Mouse (Mus musculus) ES-Bruce4 (cell line): ENCODE measurements at regions not wholly inside any gene's neighbourhood (a gene's known extent, or its start where the extent isn't known, plus 50 kb on each side); places are given as distances from the start of the nearest gene placed in this dataset.

Experiments used
- H3K27ac ChIP-seq: 2 replicates; pipeline ENCODE4 v1.5.1; 2012; ENCODE audit warnings: low read length, inconsistent platforms; ENCODE audit not compliant: insufficient read depth
- H3K27me3 ChIP-seq: 2 replicates; pipeline ENCODE4 v1.6.1; 2012; ENCODE audit warnings: mild to moderate bottlenecking, low read length, inconsistent platforms; ENCODE audit not compliant: control insufficient read depth, poor library complexity, insufficient read depth, severe bottlenecking
- H3K36me3 ChIP-seq: 2 replicates; pipeline ENCODE4 v1.6.1; 2012; ENCODE audit warnings: inconsistent platforms, mild to moderate bottlenecking, low read length, moderate library complexity; ENCODE audit not compliant: control insufficient read depth, poor library complexity, insufficient read depth, severe bottlenecking
- H3K4me1 ChIP-seq: one replicate; pipeline ENCODE4 v1.8.1; 2011; ENCODE audit warnings: low read length; ENCODE audit not compliant: control insufficient read depth, insufficient read depth
- H3K4me3 ChIP-seq: 2 replicates; pipeline ENCODE4 v1.5.1; 2011; ENCODE audit warnings: low read depth, mild to moderate bottlenecking, low read length
- H3K9ac ChIP-seq: 2 replicates; pipeline ENCODE4 v1.6.1; 2012; ENCODE audit warnings: low read depth, mild to moderate bottlenecking, inconsistent platforms; ENCODE audit not compliant: poor library complexity, severe bottlenecking
- H3K9me3 ChIP-seq: replicated peaks from 2 replicates; pipeline ENCODE4 v1.6.1; 2012; ENCODE audit warnings: mild to moderate bottlenecking, low read length, inconsistent platforms; ENCODE audit not compliant: control insufficient read depth, poor library complexity, insufficient read depth, severe bottlenecking
- CTCF ChIP-seq: IDR thresholded peaks from one replicate; pipeline ENCODE4 v1.8.1; 2011; ENCODE audit warnings: low read depth, low read length
- EP300 ChIP-seq: IDR thresholded peaks from 2 replicates; pipeline ENCODE4 v1.6.1; 2011; ENCODE audit warnings: low read depth, low read length; ENCODE audit not compliant: insufficient read depth
- POLR2A ChIP-seq: IDR thresholded peaks from one replicate; pipeline ENCODE4 v1.8.1; 2011; ENCODE audit warnings: low read length; ENCODE audit not compliant: insufficient read depth

- no peak overlapping the region for H3K4me3 ChIP-seq
- H3K36me3 ChIP-seq, result no peaks in the 10 kb centered on the region
- H3K9ac ChIP-seq, result no peak overlapping the region
- H3K27me3 ChIP-seq, result no peaks in the 10 kb centered on the region
- H3K9me3 ChIP-seq, result no peaks in the 10 kb centered on the region
- H3K4me1 ChIP-seq, result no peaks in the 10 kb centered on the region
- no peak overlapping the region for H3K27ac ChIP-seq
- TF ChIP-seq POLR2A, result no peak
- no peak for TF ChIP-seq CTCF
- no peak for TF ChIP-seq EP300
Measured at GRCm38 (mm10) chr6:101532436-101532835, 154.7 kb upstream of the Pdzrn3 start.

- no peak overlapping the region for H3K27ac ChIP-seq
- no peak overlapping the region for H3K9ac ChIP-seq
- H3K27me3 ChIP-seq, result no peaks in the 10 kb centered on the region
- H3K4me3 ChIP-seq, result no peak overlapping the region
- no peaks in the 10 kb centered on the region for H3K9me3 ChIP-seq
- H3K36me3 ChIP-seq, result no peaks in the 10 kb centered on the region
- no peaks in the 10 kb centered on the region for H3K4me1 ChIP-seq
- TF ChIP-seq EP300 (no peak), POLR2A (no peak), CTCF (no peak)
Measured at GRCm38 (mm10) chr6:101531914-101532313, 154.2 kb upstream of the Pdzrn3 start.

GRCm38 (mm10) chr6:101525129-101525528 lies 147.4 kb upstream of the Pdzrn3 start:
- Histone ChIP-seq H3K4me3 (no peak overlapping the region), H3K27me3 (no peaks in the 10 kb centered on the region), H3K9ac (no peak overlapping the region), H3K36me3 (no peaks in the 10 kb centered on the region), H3K9me3 (no peaks in the 10 kb centered on the region), H3K4me1 (peaks cover 3% of the 10 kb centered on the region), H3K27ac (no peak overlapping the region)
- no peak for TF ChIP-seq EP300
- no peak for TF ChIP-seq CTCF
- no peak for TF ChIP-seq POLR2A

- H3K4me3 ChIP-seq, result no peak overlapping the region
- no peaks in the 10 kb centered on the region for H3K27me3 ChIP-seq
- H3K27ac ChIP-seq, result no peak overlapping the region
- H3K9ac ChIP-seq, result no peak overlapping the region
- no peaks in the 10 kb centered on the region for H3K9me3 ChIP-seq
- H3K4me1 ChIP-seq, result peaks cover 3% of the 10 kb centered on the region
- H3K36me3 ChIP-seq, result no peaks in the 10 kb centered on the region
- TF ChIP-seq CTCF (no peak), POLR2A (no peak), EP300 (no peak)
Measured at GRCm38 (mm10) chr6:101521316-101521715, 143.6 kb upstream of the Pdzrn3 start.

- no peaks in the 10 kb centered on the region for H3K36me3 ChIP-seq
- TF ChIP-seq CTCF, result no peak
- TF ChIP-seq EP300, result no peak
- TF ChIP-seq POLR2A, result no peak
- no peak overlapping the region for H3K4me3 ChIP-seq
- H3K4me1 ChIP-seq, result peaks cover 3% of the 10 kb centered on the region
- H3K27me3 ChIP-seq, result no peaks in the 10 kb centered on the region
- no peak overlapping the region for H3K9ac ChIP-seq
- no peaks in the 10 kb centered on the region for H3K9me3 ChIP-seq
- no peak overlapping the region for H3K27ac ChIP-seq
Measured at GRCm38 (mm10) chr6:101520755-101521154, 143.1 kb upstream of the Pdzrn3 start.

- Histone ChIP-seq H3K36me3 (no peaks in the 10 kb centered on the region), H3K9me3 (no peaks in the 10 kb centered on the region), H3K27me3 (no peaks in the 10 kb centered on the region), H3K9ac (no peak overlapping the region), H3K4me1 (no peaks in the 10 kb centered on the region), H3K4me3 (no peak overlapping the region), H3K27ac (no peak overlapping the region)
- TF ChIP-seq EP300 (no peak), POLR2A (no peak), CTCF (no peak)
Measured at GRCm38 (mm10) chr6:101518904-101519701, 141.4 kb upstream of the Pdzrn3 start.
